Mouse (Mus musculus): ENCODE results near the gene Vmn1r121.
"Not testable (repeated sequence)": the region's sequence is repeated elsewhere in the genome, so short reads cannot be mapped to it uniquely, and the experiment has no call there.

Vmn1r121 gene

GRCm38 (mm10) chr7:21098413-21098812 lies at the start of gene Vmn1r121:
Gene Vmn1r121, minus strand, starts transcription at chr7:21098513.
- not testable (repeated sequence) for DNase-seq (ENCODE audit: low read depth, low spot score)

DNA sequence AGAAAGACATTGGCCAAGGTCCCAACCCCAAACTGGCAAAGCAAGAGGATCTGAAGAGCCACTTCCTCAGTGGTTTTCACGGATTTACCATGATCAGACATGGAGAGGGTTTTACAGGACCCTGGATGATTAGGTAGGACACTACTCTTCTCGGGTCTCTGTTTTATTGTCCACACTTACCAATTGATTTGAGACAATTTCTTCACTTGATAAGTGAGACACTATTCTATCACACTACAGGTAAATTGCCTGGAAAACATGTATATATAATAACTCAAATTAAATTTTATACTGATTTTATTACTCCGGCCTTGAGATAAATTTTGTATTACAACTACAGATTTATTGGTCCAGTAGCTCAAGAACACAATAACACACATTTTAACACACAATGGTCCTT lies 35.7 kb upstream of the Vmn1r121 start, which contains the start of gene Vmn1r122:
TSS of gene Vmn1r122 (minus strand) at position 101 of the 400 bp plus-strand sequence.
- DNase-seq (ENCODE audit: low read depth, low spot score) = not testable (repeated sequence)

GRCm38 (mm10) chr7:21053684-21054083 lies 44.6 kb downstream of the Vmn1r121 start, which contains the start of gene Vmn1r120:
Gene Vmn1r120, minus strand, starts transcription at chr7:21053784.
- DNase-seq (ENCODE audit: low read depth, low spot score) = not testable (repeated sequence)
